Mouse (Mus musculus) spleen, postnatal 4 days (tissue): Measurements from ENCODE around the gene Ehbp1l1.
"Not testable (repeated sequence)": the region's sequence is repeated elsewhere in the genome, so short reads cannot be mapped to it uniquely, and the experiment has no call there.

Experiments used
- DNase-seq, 2 experiments: peaks; one replicate each; pipeline ENCODE4 v3.0.0; 2022; ENCODE audit warnings: low spot score in 2 of 2

Ehbp1l1 gene

GRCm38 (mm10) chr19:5710068-5710467 lies 16.0 kb downstream of the Ehbp1l1 start:
- no peak for DNase-seq

DNA sequence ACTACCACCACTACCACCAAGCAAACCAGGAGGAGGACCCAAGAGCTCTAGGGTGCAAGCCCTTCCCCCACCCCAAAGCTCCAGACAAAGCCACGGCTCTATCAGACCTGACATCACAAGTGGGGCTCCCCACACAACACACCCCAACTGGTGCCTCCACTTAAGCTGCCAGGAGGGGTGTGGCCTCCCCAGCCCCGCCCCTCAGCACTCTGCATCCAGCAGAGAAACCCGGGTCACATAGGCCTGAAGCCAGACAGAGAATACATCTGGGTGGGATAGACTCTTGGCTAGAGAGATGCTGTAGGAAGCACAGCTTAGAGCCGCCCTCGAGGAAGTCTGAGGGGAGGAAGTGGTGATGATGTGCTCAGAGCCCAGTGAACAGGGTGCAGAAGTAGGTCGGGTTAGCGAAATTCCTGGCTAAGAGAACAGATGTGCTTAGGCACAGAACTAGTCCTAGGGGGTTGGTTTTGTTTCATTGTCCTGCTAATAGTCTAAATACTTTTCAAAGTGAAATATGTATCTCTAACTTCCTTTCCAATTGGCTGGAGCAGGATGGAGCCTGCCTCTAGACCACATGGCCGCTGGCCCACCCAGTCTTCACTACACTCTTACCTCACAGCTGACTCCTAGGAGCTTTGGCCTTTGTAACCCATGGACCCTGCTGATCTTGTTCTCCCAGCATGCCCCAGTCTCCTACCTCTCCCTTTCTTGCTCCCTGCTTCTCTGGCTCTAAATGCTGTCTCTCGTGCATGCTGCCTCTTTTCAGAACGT lies 21.1 kb downstream of the Ehbp1l1 start:
- peak; percentile 72 to 86 for DNase-seq

DNA sequence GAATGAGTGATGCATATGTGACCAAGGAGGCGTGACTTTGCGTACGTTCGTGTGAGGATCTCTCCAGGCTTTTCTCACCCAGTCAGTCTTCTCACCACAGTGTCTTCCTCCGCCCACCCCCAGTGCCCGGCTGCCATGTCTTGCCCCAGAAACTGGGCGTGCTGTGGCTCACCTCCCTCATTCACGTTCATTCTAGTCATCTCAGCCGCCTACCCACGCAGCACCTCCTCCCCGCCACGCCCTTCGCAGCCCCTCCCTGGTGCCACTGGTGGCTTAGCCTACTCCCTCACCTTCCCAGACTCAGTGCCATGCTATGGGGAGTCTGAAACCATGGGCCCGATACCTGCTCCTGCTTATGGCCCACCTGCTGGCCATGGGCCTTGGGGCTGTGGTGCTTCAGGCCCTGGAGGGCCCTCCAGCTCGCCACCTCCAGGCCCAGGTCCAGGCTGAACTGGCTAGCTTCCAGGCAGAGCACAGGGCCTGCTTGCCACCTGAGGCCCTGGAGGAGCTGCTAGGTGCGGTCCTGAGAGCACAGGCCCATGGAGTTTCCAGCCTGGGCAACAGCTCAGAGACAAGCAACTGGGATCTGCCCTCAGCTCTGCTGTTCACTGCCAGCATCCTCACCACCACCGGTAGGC lies 21.8 kb downstream of the Ehbp1l1 start, which contains the start of gene Kcnk7:
Gene Kcnk7 (plus strand): TSS at position 205 of the 638 bp plus-strand sequence.
- DNase-seq = peak; percentile 63 to 79

GRCm38 (mm10) chr19:5695849-5696462 lies 30.2 kb downstream of the Ehbp1l1 start:
- no peak for DNase-seq

DNA sequence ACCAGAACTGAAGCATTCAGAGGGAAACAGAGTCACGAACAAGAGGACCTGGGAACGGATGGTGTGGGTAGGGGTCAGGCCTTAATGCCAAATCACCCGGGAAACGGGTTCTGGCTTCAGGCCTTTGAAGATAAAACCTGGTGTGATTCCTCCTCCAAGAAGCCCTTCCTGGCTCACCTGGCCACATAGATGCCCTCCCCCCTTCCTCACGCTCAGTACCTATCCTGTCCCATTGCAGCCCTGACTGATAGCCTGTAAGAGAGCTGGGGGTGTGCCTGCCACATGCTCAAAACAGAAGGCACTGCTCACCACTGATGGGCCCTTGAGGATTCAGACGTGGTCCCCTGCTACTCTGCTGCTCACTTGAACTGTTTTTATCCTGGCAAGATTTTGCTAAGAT lies 32.3 kb downstream of the Ehbp1l1 start:
- no peak for DNase-seq

DNA sequence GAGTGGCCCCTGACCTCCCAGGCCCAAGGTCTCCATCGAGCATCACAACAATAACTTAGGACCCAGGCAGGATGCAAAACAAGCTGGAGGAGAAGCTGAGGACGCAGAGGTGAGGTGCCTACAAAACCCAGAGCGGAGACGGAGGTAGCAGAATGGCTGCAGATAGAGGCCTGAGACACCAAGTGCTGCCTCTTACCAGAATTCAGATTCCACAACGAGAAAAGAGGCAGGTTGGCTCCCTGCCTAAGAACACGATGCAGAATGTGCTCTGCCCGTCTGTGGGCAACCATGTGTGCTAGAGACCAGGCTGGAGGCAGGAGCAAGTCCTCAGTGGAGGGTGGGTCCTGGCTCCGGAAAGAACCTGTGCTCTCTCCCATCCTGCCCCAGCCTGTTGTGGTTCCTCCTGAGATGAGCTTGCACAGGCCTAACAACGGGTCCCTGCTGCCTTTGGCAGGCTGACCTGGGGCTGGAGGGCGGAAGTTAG lies 33.2 kb downstream of the Ehbp1l1 start:
- no peak for DNase-seq

DNA sequence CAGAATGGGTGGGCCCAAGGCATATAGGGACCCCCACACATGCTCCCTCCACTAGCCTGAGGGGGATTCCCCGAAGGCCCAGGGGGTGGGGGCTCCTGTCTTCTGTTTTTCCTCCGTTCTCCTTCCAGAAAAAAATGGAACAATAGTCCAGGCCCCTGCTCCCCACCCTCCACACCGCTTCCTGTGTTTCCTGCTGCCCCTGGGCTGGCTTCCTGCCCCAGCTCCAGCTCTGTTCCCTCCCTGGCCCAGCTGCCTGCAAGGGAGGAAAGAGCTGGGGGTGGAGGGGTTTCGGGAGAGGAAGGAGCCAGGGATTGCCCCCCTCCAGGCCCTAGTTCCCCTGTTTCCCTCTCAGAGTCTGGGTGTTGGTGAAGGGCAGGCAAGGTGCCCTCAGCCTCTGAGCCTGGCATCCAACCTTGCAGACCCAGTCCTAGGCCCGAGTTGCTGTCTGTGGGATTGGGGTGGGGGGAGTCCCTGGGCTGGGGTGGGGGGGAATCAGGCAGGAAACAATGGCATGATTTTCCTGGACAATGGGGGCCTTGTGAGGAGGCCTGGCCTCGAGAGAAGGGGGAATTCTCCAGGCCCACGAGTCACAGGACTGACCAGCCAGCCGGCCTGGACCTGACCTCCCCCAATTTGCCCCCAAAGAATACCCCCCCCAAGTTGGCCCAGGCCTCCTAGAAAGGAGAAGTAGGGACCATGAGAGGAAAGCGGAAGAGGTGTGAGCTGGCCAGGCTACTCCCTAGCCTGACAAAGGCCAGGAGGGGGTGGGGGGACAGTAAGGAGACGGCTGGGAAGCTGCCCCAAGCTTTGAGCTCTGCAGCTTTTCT lies 33.8 kb downstream of the Ehbp1l1 start:
- no peak for DNase-seq

DNA sequence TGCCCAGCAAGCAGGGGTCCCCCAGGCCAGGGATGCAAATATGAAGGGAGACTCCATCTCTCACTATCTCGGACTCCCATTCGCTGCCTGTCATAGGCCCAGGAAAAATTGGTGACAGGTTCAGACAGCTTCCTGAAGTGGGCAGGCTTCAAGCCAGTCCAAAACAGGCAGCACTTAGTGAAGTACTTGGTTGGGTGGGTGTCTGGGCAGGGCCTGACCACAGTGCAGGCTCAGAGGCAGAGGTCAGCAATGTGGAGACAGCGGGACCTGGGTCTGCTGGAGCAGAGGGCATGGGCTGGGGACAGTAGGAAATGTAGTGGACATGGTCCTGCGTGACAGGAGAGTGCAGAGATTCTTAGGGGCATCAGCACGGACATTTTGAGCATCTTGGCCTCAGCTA lies 34.5 kb downstream of the Ehbp1l1 start:
- no peak for DNase-seq

GRCm38 (mm10) chr19:5690343-5690735 lies 35.8 kb downstream of the Ehbp1l1 start:
- DNase-seq = no peak

DNA sequence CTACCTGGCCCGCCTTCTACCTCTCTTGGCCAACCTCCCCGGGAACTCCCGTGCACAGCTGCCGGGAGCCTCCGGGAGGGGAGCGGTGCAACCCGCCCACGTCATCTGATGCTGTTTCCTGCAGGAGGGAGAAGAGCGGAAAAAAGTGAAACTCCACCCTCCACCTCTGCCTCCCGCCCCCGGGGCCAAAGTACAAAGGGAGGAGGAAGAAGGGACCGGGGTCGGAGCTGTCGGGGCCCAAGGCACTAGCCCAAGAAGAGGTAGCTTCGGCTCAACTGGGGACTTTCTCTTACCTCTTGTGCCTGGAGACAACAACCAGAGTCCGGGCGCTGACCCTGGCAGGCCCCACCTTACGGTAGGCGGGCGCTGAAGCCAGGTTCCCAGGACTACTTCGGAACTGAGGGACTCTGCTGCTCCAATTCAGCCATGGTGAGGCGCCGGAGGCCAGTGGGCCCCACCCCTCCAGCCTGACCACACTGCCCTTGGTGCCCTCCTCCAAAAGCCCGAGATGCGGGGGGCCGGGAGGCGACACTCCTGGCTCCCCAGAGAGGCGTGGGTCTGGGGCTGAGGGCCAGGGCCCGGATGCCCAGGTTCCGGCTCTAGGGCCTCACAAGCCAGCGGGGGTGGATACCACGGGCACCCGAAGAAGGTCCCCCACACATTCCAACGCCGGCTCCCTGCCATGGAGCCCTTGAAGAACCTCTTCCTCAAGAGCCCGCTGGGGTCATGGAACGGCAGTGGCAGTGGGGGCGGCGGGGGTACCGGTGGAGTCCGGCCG lies 36.4 kb downstream of the Ehbp1l1 start:
- peak; percentile 85 to 90 for DNase-seq

DNA sequence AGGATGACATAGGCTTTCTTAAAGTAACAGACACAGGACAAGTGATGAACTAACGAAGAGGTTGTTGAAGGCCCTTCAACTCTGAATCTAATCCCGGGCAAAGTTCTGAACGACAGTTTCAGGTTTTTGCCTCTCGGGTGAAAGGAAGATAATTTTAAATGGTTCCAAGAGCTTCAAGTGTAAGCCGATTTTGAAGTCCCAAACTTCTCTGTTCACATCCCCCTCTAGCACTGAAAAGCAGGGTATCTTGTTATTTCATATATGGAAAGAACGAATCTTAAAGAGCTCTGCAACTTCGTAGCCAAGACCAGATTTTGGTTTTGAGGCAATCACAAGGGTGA lies 37.1 kb downstream of the Ehbp1l1 start:
- DNase-seq = no peak

GRCm38 (mm10) chr19:5688200-5689087 lies 37.7 kb downstream of the Ehbp1l1 start, which contains the start of the genes Map3k11 and Pcnx3:
Gene Map3k11, plus strand, starts transcription at chr19:5688742.
Gene Pcnx3, minus strand, starts transcription at chr19:5688908.
- DNase-seq = peak; percentile 94 to 96

- DNase-seq = no peak
Observed at GRCm38 (mm10) chr19:5687738-5688137, 38.4 kb downstream of the Ehbp1l1 start.

- not testable (repeated sequence) for DNase-seq
Observed at GRCm38 (mm10) chr19:5686954-5687353, 39.2 kb downstream of the Ehbp1l1 start.

- DNase-seq = no peak
Observed at GRCm38 (mm10) chr19:5686437-5686836, 39.7 kb downstream of the Ehbp1l1 start.

GRCm38 (mm10) chr19:5685861-5686260 lies 40.3 kb downstream of the Ehbp1l1 start:
- no peak for DNase-seq

DNA sequence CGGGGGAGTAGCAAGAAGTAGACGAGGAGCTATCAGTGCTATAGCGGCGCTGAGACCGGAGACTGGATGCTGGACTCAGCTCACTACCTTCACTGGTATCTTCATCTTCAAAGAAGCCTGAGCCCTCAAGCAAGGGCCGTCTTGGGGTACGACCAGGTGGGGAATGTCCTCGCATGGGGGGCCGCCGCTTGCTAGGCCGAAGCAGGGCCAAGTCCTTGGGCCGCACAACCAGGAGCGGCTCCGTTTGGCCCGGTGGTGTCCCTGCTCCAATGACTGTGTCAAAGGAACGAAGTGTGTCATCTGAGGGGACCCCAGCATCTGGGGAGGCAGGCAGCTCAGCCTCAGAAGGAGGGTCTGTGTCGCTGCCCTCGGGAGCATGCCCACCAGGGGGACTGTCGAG lies 40.7 kb downstream of the Ehbp1l1 start:
- no peak for DNase-seq

DNA sequence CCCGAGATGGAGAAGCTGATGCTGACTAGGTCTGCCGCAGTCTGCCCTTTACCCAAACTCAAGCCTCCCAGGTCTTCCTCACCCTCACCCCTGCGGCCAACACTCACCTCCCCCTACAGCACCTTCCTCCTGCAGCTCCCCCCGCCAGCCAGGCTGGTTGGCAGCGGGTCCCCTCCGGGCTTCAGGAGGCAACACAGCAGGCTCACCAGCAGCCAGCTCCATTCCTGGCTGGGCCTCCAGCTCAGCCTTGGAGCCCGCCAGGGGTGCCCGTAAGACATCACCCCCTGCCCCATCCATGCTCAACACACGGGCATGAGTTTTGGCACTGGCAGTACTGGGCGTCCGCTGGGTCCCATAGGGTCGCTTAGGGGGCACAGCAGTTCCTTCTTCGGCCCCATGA lies 41.1 kb downstream of the Ehbp1l1 start:
- no peak for DNase-seq

- no peak for DNase-seq
Observed at GRCm38 (mm10) chr19:5684236-5684635, 41.9 kb downstream of the Ehbp1l1 start.

DNA sequence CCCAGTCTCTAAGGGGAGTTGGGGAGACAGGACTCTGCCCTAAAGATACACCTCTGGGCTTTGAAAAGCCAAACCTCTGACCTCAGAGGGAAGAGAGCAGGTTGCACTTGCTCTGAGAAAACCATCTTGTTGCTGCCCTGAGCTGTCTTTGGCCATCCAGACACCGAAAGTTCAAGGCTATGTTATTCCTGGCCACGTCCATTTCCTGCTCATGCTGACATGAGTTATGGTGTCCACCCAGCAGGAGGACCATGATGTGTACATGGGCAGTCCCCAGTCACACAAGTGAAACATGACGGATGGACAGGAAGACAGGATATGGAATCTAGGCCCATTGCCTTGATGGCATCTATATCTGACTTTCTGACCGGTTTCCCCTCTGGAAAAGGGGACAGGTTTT lies 45.7 kb downstream of the Ehbp1l1 start:
- no peak for DNase-seq
